Mouse (Mus musculus): ENCODE measurements at regions not wholly inside any gene's neighbourhood (a gene's known extent, or its start where the extent isn't known, plus 50 kb on each side); places are given as distances from the start of the nearest gene placed in this dataset.

- no peak for TF ChIP-seq CTCF (conservative IDR thresholded peaks at IDR 0.05; ENCODE audit: low read length)
- TF ChIP-seq NANOG (IDR thresholded peaks at IDR 0.05; ENCODE audit: borderline replicate concordance, low read length), result no peak
- TF ChIP-seq POU5F1 (IDR thresholded peaks at IDR 0.05; ENCODE audit: borderline replicate concordance, low read length), result no peak
Measured at GRCm38 (mm10) chr19:33042760-33043159, 285.5 kb downstream of the Pten start.

All from E14TG2a.4 (cell line).